Mouse (Mus musculus): Measurements from ENCODE around the gene Ormdl2.
A peak's percentile ranks its signal among the peaks of the same experiment; 100 is the strongest.

The Ormdl2 gene

GRCm38 (mm10) chr10:128803771-128804270 lies 17.6 kb downstream of the Ormdl2 start, which contains the start of gene Dnajc14:
Gene Dnajc14, plus strand, starts transcription at chr10:128804062.
- peak; percentile 42 for DNase-seq (ENCODE audit: low read depth, low spot score)

DNA sequence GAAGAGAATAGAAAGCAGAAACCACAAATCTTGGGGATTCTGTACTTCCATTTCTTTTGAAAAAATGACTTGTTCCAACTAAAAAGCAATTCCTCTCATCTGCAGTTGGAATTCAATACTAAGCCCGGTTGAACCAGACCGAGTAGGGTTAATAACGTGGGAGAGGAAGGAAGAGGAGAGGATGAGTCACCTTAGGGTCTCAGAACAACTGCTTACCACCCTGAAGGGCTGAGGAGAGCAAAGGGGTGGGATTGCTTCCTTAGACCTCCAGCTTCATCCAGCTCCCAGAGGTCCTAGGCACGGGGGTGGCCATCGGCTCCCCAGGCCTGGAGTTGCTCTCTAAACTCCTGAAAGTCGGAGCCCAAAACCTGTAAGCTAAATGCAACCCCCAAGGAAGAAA lies 18.1 kb downstream of the Ormdl2 start:
- no peak for DNase-seq (ENCODE audit: low read depth, low spot score)

- no peak for DNase-seq (ENCODE audit: low read depth, low spot score)
Measured at GRCm38 (mm10) chr10:128802956-128803355, 18.5 kb downstream of the Ormdl2 start.

GRCm38 (mm10) chr10:128801981-128802495 lies 19.4 kb downstream of the Ormdl2 start:
- DNase-seq (ENCODE audit: low read depth, low spot score): no peak

DNA sequence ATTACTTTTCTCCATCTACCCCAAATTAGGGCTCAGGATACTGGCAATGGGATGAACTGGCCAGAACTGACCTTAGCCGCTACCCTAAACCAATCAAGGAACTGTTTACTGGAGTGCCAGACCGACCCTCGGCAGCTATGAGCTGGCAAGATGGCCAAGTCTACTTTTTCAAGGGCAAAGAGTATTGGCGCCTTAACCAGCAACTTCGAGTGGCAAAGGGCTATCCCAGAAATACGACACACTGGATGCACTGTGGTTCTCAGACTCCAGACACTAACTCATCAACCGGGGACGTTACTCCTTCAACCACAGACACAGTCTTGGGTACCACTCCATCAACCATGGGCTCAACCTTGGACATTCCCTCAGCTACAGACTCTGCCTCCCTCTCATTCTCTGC lies 22.8 kb downstream of the Ormdl2 start:
- no peak for DNase-seq (ENCODE audit: low read depth, low spot score)

DNA sequence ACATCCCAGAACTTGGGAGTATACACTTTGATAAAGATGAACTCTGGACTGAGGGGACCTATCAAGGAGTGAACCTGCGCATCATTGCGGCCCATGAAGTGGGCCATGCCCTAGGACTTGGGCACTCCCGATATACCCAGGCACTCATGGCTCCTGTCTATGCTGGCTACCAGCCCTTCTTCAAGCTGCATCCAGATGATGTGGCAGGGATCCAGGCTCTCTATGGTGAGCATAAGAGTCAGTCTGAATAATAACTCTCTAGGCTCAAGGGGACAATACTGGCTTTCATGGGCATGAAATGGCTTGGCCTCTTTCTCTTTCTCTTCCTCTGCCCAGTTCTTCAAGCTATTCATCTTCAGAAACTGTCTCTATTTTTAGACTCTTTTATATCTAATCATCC lies 25.9 kb downstream of the Ormdl2 start:
- no peak for DNase-seq (ENCODE audit: low read depth, low spot score)

DNA sequence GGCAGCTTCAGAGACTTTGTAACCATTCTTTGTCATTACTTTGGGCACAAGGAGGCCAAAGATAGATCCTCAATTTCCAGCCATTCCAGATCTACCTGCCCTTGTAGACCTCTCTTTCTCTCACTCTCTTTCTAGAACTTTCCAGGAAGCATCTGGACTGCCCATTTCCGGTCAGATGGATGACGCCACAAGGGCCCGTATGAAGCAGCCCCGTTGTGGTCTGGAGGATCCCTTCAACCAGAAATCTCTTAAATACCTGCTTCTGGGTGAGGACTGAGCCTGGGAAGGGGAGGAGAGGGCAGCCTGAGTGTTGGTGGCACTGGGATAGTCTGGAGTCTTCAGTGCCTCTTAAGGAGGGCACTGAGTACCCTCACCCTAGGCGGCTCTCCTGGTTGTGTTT lies 27.1 kb downstream of the Ormdl2 start:
- DNase-seq (ENCODE audit: low read depth, low spot score): no peak

DNA sequence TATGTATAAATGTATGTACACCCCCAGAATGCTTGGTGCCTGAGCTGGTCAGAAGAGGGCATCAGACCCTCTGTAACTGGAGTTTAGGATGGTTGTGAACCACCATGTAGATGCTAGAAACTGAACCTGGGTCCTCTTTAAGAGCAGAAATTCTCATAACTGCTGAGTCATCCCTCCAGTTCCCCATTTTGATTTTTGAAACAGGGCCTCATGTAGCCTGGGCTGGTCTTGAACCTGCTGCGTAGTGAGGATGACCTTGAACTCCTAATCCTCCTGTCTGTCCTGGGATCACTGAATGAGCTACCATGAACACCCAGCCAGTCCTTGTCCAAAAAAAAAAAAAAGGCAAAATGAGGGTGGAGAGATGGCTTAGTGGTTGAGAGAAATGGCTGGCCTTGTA lies 28.2 kb downstream of the Ormdl2 start:
- DNase-seq (ENCODE audit: low read depth, low spot score): no peak

DNA sequence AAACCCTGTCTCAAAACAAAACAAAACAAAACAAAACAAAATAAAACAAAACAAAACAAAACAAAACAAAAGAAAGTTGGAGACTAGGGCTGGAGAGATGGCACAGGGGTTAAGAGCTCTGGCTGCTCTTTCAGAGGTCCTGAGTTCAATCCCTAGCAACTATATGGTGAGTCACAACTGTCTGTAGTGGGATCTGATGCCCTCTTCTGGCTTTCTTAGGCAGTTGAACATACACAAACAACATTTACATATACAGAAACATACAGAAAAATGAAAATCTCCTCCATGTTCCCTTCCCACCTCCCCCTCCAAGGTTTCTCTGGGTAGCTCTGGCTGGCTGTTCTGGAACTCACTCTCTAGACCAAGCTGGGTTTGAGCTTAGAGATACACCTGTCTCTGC lies 29.4 kb downstream of the Ormdl2 start:
- DNase-seq (ENCODE audit: low read depth, low spot score): no peak

GRCm38 (mm10) chr10:128790398-128791124 lies 30.9 kb downstream of the Ormdl2 start, which contains the start of gene Mmp19:
Gene Mmp19, plus strand, starts transcription at chr10:128790910.
- no peak for DNase-seq (ENCODE audit: low read depth, low spot score)

GRCm38 (mm10) chr10:128780200-128780599 lies 41.2 kb downstream of the Ormdl2 start:
- no peak for DNase-seq (ENCODE audit: low read depth, low spot score)

DNA sequence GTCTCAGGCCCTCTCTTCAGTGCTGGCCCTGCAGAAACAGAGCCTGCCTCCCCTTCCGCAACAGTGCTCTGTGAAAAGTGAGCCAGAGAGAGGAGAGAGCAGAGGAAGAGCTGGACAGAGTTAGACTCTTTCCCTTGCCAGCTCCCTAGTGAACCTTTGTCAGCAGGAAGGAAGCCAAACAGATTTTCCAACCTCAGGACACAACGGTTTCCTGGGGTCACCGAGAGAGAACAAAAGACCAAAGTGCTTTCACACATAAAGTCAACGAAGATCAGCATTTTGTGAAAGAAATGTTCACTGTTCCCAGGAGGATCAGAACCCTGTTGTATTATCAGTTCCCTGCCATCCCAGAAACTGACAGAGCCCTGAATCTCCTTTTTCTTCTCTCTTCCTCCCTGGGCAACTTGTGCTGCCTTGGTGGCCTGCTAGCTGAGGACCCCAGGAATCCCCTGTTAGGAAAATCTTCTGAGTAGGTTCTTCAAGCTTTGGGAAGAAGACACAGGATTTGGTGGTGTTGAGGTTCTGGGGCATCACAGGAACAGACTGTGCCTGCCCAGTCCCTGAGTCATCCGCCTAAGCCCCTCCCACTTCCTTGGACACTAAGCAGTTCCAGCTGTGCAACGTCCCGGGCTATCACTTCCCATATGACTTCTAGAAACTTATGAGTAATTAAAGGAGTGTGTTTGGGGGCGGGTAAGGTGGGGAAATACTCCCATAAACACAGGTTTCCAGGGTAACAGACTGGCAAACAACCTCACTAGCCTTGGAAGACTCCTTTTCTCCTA lies 42.2 kb downstream of the Ormdl2 start:
- DNase-seq (ENCODE audit: low read depth, low spot score): no peak

DNA sequence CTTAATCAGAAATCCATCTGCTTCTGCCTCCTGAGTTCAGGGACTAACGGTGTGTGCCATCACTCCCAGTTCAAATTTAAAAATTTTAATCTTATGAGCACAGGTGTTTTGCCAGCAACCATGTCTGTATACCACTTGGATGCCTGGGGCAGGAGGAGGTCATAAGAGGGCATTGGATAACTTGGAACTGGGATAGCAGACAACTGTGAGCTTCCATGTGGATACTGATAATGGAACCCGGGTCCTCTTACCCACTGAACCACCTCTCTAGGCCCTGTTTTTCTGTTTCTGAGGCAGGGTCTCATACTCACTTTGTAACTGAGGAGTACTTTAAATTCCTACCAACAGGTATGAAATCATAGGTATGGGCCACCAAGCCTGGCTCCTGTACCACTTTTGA lies 43.0 kb downstream of the Ormdl2 start:
- DNase-seq (ENCODE audit: low read depth, low spot score): no peak

DNA sequence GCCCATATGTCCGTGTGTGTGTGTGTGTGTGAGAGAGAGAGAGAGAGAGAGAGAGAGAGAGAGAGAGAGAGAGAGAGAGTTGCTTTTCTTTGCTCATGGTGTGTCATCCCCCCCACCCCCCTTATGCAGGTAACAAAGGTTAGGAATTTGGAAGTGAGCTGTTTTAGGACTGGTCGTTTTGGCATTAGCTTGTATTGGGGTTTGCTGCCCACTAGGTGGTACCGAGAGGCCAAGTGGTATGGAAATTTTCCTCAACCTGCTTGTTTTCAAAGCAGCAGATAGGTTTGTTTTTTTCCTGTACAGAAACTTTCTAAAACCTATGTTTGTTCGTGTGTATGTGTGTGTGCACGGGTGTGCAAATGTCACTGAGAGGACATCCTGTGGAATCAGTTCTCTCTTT lies 47.8 kb downstream of the Ormdl2 start:
- no peak for DNase-seq (ENCODE audit: low read depth, low spot score)

DNA sequence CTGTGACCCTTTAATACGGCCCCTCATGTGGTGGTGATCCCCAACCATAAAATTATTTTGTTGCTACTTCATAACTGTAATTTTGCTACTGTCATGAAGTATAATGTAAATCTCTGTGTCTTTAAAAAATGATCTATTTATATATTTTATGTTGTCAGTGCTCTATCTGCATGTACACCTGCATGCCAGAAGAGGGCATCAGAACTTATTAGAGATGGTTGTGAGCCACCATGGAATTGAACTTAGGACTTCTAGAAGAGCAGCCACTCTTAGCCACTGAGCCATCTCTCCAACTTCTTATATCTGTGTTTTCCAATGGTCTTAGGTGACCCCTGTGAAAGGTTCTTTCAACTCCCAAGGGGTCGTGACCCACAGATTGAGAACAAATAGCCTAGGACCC lies 48.5 kb downstream of the Ormdl2 start:
- DNase-seq (ENCODE audit: low read depth, low spot score): no peak

All from brain, embryonic 18.5 days (tissue).